Mouse (Mus musculus) hindbrain, postnatal 0 days (tissue): ENCODE results near the gene Ccr3. TPM values are rescaled to one million over a fixed set of nuclear protein-coding genes. Genes with fewer than 3 reads are reported as not detected.
"Not testable (repeated sequence)": the region's sequence is repeated elsewhere in the genome, so short reads cannot be mapped to it uniquely, and the experiment has no call there.

Source experiments
- ATAC-seq: fragments of 200-750 bp; cut with Nextera tagmentation; 2 replicates; pipeline ENCODE4 v1.8.0; 2017; ENCODE audit warnings: mild to moderate bottlenecking, moderate TSS enrichment, moderate library complexity
- DNase-seq: peaks from one replicate; pipeline ENCODE4 v3.0.0-alpha.2; 2015; ENCODE audit warnings: low spot score
- H3K27ac ChIP-seq: fragments of 300-500 bp; sonication (generic); 2 replicates; pipeline ENCODE4 v1.5.1; 2014; ENCODE audit warnings: mild to moderate bottlenecking
- H3K27me3 ChIP-seq: fragments of 300-500 bp; sonication (generic); 2 replicates; pipeline ENCODE4 v1.6.1; 2014; ENCODE audit warnings: low read length, mixed read lengths; ENCODE audit not compliant: insufficient read depth
- H3K36me3 ChIP-seq: fragments of 300-500 bp; sonication (generic); 2 replicates; pipeline ENCODE4 v1.6.1; 2014; ENCODE audit warnings: low read length, mixed read lengths; ENCODE audit not compliant: insufficient read depth
- H3K4me1 ChIP-seq: fragments of 300-500 bp; sonication (generic); 2 replicates; pipeline ENCODE4 v1.6.1; 2014; ENCODE audit warnings: antibody characterized with exemption, low read length, mixed read lengths; ENCODE audit not compliant: insufficient read depth
- H3K4me2 ChIP-seq: fragments of 300-500 bp; sonication (generic); 2 replicates; pipeline ENCODE4 v1.6.1; 2014; ENCODE audit warnings: low read depth, mild to moderate bottlenecking, low read length, moderate library complexity, mixed read lengths
- H3K4me3 ChIP-seq: fragments of 300-500 bp; sonication (generic); 2 replicates; pipeline ENCODE4 v1.5.1; 2014; ENCODE audit warnings: low read length
- H3K9ac ChIP-seq: fragments of 300-500 bp; sonication (generic); replicated peaks from 2 replicates; pipeline ENCODE4 v1.6.1; 2014; ENCODE audit warnings: mild to moderate bottlenecking, low read length, moderate library complexity, mixed read lengths
- H3K9me3 ChIP-seq: fragments of 300-500 bp; sonication (generic); 2 replicates; pipeline ENCODE4 v1.6.1; 2016; ENCODE audit warnings: low read length, mixed read lengths
- CTCF ChIP-seq: IDR thresholded peaks from 2 replicates; pipeline ENCODE4 v1.5.1; 2016; ENCODE audit warnings: antibody characterized with exemption, control low read depth, low read depth
- WGBS: fragments of 180-500 bp; shearing (Covaris S2); extraction: QIAGEN DNeasy Blood & Tissue Kit; methylation state at CpG from one replicate; pipeline ENCODE4 v1.1.7; 2014; 5-methylcytosine and 5-hydroxymethylcytosine counted together
- polyA plus RNA-seq: library from polyadenylated mRNA; unstranded; fragments of >200 nt; fragmentation: Nextera tagmentation; extraction: Ambion mirVana; gene quantifications from 2 replicates; pipeline ENCODE4 v1.2.1, GENCODE M21; 2015
- total RNA-seq: library from RNA; depleted of rRNA; stranded (reverse); fragments of >200 nt; gene quantifications from 2 replicates; pipeline ENCODE4 v1.2.3, GENCODE M21; 2014; rRNA removed

Ccr3 gene
- total RNA-seq, result not detected in 2 replicates
- polyA plus RNA-seq, result not detected in 2 replicates

DNA sequence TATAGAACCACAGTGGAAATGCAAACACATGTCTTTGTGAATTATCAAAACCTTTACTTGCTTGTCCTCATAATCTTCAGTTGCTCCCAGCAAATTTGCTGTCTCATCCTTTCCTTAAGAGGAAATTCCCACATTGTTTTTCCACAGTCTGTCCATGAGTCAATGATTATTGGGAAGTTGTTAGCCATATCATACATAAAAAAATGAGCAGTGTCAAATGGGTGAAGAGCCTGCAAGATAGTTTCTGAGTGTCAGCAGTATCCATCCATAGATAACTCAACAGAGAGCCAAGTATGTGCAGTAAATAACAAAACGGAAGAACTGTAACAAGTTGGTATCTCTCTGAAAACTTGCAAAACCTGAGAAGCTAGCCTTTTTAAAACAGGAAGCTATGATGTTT lies at the start of gene Ccr3:
Ccr3 (plus strand) TSS at position 301 of the 400 bp plus-strand sequence.
- WGBS, result 83% methylated on average over 1 of the region's 1 CpGs
- no peak within 1 kb of the TSS for H3K4me3 ChIP-seq
- no peak within 1 kb of the TSS for H3K9ac ChIP-seq
- H3K9me3 ChIP-seq, result no peaks in the 10 kb centered on the region
- no peak within 1 kb of the TSS for H3K27ac ChIP-seq
- H3K27me3 ChIP-seq, result no peaks in the 10 kb centered on the region
- no peak within 1 kb of the TSS for H3K4me2 ChIP-seq
- H3K4me1 ChIP-seq, result no peaks in the 10 kb centered on the region
- DNase-seq, result no peak
- H3K36me3 ChIP-seq, result no peaks in the 10 kb centered on the region
- TF ChIP-seq CTCF, result no peak
- no peak for ATAC-seq

DNA sequence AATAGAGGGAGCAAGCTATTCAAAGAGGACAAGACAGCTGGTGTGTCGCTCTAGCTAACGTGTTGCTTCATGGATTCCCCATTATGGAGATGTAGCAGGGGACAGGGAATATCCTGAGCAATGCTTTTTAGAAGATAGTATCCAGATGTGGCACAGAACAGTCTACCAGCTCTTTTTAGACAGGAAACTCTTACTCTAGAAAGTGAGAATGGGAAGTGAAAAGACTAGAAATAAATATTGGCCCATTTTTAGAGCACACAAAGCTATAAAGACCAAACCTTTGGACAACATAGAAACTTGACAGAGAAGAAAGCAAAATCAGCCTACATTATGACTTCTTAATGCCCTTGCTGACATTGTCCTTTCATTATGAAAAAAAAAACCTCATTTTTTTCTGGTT lies 46.1 kb upstream of the Ccr3 start:
- Histone ChIP-seq H3K9ac (no peak overlapping the region), H3K4me1 (no peaks in the 10 kb centered on the region), H3K36me3 (no peaks in the 10 kb centered on the region), H3K4me2 (no peak overlapping the region), H3K27me3 (no peaks in the 10 kb centered on the region), H3K9me3 (no peaks in the 10 kb centered on the region), H3K4me3 (no peak overlapping the region), H3K27ac (no peak overlapping the region)
- DNase-seq, result no peak
- TF ChIP-seq CTCF, result no peak
- no peak for ATAC-seq
- WGBS, result 69% methylated on average over 2 of the region's 2 CpGs

GRCm38 (mm10) chr9:123976876-123977663 lies 44.7 kb upstream of the Ccr3 start:
- 83% methylated on average over 9 of the region's 9 CpGs for WGBS
- H3K4me2 ChIP-seq, result no peak overlapping the region
- TF ChIP-seq CTCF, result no peak
- DNase-seq (no peak), ATAC-seq (no peak)
- H3K36me3 ChIP-seq, result no peaks in the 10 kb centered on the region
- H3K9ac ChIP-seq, result no peak overlapping the region
- H3K27me3 ChIP-seq, result no peaks in the 10 kb centered on the region
- no peak overlapping the region for H3K27ac ChIP-seq
- no peaks in the 10 kb centered on the region for H3K9me3 ChIP-seq
- H3K4me3 ChIP-seq, result no peak overlapping the region
- H3K4me1 ChIP-seq, result no peaks in the 10 kb centered on the region

DNA sequence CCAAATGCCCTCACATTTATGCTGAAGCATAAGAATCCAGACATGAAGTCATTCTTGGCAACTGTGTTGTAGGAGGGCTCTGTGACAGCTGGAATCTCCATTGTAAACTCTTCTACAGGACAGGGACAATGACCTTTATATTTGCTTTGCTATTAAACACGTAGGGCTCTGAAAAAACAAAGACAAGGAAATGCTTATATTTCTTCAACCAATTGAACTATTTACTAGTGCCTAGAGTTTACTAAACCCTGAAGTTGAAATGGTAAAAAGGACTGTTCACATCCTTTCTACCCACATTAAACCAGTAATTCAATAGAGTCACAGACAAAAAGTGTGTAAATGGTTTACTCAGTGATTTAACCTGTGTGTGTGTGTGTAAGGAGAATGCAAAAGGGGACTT lies 43.5 kb upstream of the Ccr3 start, which contains the start of gene Ccr1l1:
Ccr1l1 (minus strand) TSS at position 101 of the 400 bp plus-strand sequence.
- Histone ChIP-seq H3K9ac (no peak within 1 kb of the TSS), H3K36me3 (no peaks in the 10 kb centered on the region), H3K4me1 (no peaks in the 10 kb centered on the region), H3K9me3 (no peaks in the 10 kb centered on the region), H3K4me2 (no peak within 1 kb of the TSS), H3K27ac (no peak within 1 kb of the TSS), H3K27me3 (no peaks in the 10 kb centered on the region), H3K4me3 (no peak within 1 kb of the TSS)
- ATAC-seq (no peak), DNase-seq (no peak)
- 58% methylated on average over 1 of the region's 1 CpGs for WGBS
- no peak for TF ChIP-seq CTCF

- not testable (repeated sequence) for H3K4me1 ChIP-seq, H3K27me3 ChIP-seq, ATAC-seq, H3K9me3 ChIP-seq, H3K9ac ChIP-seq, H3K4me2 ChIP-seq, H3K27ac ChIP-seq, H3K4me3 ChIP-seq, H3K36me3 ChIP-seq, DNase-seq
- WGBS, result no CpG with 5 or more reads among the region's 3 CpGs
Measured at GRCm38 (mm10) chr9:123980858-123981475, 40.8 kb upstream of the Ccr3 start.

DNA sequence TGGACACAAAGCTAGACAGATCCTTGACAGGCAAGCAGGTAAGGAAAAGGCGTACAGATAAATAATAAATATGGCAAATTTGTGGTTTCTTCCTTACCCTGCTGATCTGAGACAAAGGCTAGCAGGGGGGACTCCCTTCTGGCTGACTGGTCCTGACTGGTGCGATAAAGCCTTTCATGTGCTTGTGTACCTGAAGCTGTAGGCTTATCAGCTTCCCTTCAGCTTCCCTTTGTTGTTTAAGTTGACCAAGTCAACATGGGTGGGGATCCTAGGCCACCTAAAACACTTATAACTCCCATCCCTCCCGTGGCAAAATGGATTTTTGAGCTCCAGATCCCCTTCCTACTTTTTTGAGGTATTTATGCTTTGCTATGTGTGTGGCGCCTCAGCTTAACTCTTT lies 39.9 kb upstream of the Ccr3 start:
- H3K9ac ChIP-seq, result no peak overlapping the region
- no peaks in the 10 kb centered on the region for H3K4me1 ChIP-seq
- DNase-seq (no peak), ATAC-seq (no peak)
- H3K36me3 ChIP-seq, result no peaks in the 10 kb centered on the region
- no peak for TF ChIP-seq CTCF
- 79% methylated on average over 4 of the region's 4 CpGs for WGBS
- no peaks in the 10 kb centered on the region for H3K27me3 ChIP-seq
- no peak overlapping the region for H3K4me3 ChIP-seq
- no peaks in the 10 kb centered on the region for H3K9me3 ChIP-seq
- no peak overlapping the region for H3K4me2 ChIP-seq
- H3K27ac ChIP-seq, result no peak overlapping the region

DNA sequence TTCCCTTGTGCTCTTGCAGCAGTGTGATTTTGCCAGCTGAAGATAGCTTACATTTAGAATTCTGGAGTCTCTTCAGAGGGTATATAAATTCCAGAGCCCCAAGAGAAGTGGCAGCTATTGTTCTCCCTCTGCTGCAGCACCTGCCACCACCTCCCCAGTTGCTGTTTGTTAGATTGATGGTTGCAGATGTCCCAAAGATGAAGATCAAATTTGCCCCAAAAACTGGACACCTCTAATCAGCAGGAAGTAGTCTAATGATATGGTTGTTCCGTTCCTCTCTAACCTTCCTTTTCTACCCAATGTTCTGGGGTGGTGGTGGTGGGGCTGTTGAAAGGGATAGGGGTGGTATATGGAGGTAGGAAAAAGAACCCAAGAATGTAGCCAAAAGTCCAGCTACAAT lies 39.1 kb upstream of the Ccr3 start:
- H3K27me3 ChIP-seq, result no peaks in the 10 kb centered on the region
- H3K9ac ChIP-seq, result no peak overlapping the region
- H3K36me3 ChIP-seq, result no peaks in the 10 kb centered on the region
- no peak overlapping the region for H3K4me3 ChIP-seq
- H3K27ac ChIP-seq, result no peak overlapping the region
- TF ChIP-seq CTCF, result no peak
- H3K4me2 ChIP-seq, result no peak overlapping the region
- DNase-seq, result no peak
- 87% methylated on average over 1 of the region's 1 CpGs for WGBS
- H3K4me1 ChIP-seq, result no peaks in the 10 kb centered on the region
- ATAC-seq, result no peak
- no peaks in the 10 kb centered on the region for H3K9me3 ChIP-seq
